Mouse (Mus musculus) embryo, embryonic 11 days (tissue): ENCODE data around the gene Pdzd7.

Experiments
- DNase-seq: peaks from one replicate; pipeline ENCODE4 v3.0.0-alpha.2; 2015

Gene Pdzd7

GRCm38 (mm10) chr19:45045651-45046050 lies at the start of gene Pdzd7:
Pdzd7 (minus strand) TSS chr19:45045717.
- no peak for DNase-seq

- peak; percentile 85 for DNase-seq
Observed at GRCm38 (mm10) chr19:45081841-45082550, 36.5 kb upstream of the Pdzd7 start.

- peak; percentile 82 for DNase-seq
Observed at GRCm38 (mm10) chr19:45081279-45081678, 35.8 kb upstream of the Pdzd7 start.

GRCm38 (mm10) chr19:45080711-45081110 lies 35.2 kb upstream of the Pdzd7 start:
- DNase-seq = no peak

GRCm38 (mm10) chr19:45079769-45080515 lies 34.4 kb upstream of the Pdzd7 start:
- DNase-seq = peak; percentile 62

GRCm38 (mm10) chr19:45078971-45079764 lies 33.7 kb upstream of the Pdzd7 start:
- DNase-seq = peak; percentile 69

GRCm38 (mm10) chr19:45077742-45078645 lies 32.5 kb upstream of the Pdzd7 start:
- no peak for DNase-seq

GRCm38 (mm10) chr19:45076586-45077510 lies 31.3 kb upstream of the Pdzd7 start:
- peak; percentile 82 for DNase-seq

GRCm38 (mm10) chr19:45076036-45076575 lies 30.6 kb upstream of the Pdzd7 start:
- no peak for DNase-seq

GRCm38 (mm10) chr19:45075323-45076035 lies 30.0 kb upstream of the Pdzd7 start:
- no peak for DNase-seq

GRCm38 (mm10) chr19:45074580-45075322 lies 29.2 kb upstream of the Pdzd7 start, which contains the start of gene Kazald1:
Kazald1 (plus strand) TSS chr19:45075241.
- DNase-seq = peak; percentile 95

GRCm38 (mm10) chr19:45073871-45074542 lies 28.5 kb upstream of the Pdzd7 start:
- peak; percentile 90 for DNase-seq

- DNase-seq = no peak
Observed at GRCm38 (mm10) chr19:45067758-45068510, 22.4 kb upstream of the Pdzd7 start.

GRCm38 (mm10) chr19:45067170-45067569 lies 21.7 kb upstream of the Pdzd7 start:
- DNase-seq = no peak

- no peak for DNase-seq
Observed at GRCm38 (mm10) chr19:45065226-45065625, 19.7 kb upstream of the Pdzd7 start.

- DNase-seq = peak; percentile 66
Observed at GRCm38 (mm10) chr19:45063565-45064292, 18.2 kb upstream of the Pdzd7 start.

GRCm38 (mm10) chr19:45058841-45059240 lies 13.3 kb upstream of the Pdzd7 start:
- no peak for DNase-seq
